Mouse (Mus musculus): ENCODE measurements around the gene Son.

DNA sequence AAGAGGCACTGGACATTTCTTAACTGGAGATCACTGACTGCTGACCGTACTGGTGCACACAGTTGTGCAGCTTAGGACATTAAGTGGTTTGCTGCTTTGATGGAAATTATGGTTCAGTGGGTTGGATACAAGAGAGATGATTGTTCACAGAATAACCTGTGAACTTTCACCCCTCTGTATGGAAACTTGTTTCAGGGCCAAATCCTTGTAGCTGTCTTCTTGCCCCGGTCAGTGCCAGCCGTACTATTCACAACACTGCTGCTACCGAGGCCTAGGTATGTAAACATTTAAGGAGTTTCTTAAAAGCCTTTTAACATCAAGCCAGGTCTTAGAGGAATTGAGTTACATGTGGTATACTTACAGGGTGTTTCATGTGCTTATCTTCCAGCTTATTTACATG lies 27.2 kb downstream of the Son start:
- no peak for TF ChIP-seq POLR2A (IDR thresholded peaks at IDR 0.05; ENCODE audit: insufficient read depth, low read depth, low read length)
- TF ChIP-seq CTCF (IDR thresholded peaks at IDR 0.05; ENCODE audit: insufficient read depth, low read depth, low read length), result no peak

Data from olfactory bulb, adult 2 months (tissue).